Mouse (Mus musculus) myocyte (in vitro differentiated cells): ENCODE measurements at regions not wholly inside any gene's neighbourhood (a gene's known extent, or its start where the extent isn't known, plus 50 kb on each side); places are given as distances from the start of the nearest gene placed in this dataset.

Experiments
- E2F4 ChIP-seq: IDR thresholded peaks from one replicate; pipeline ENCODE4 v1.6.1; 2011; ENCODE audit warnings: mild to moderate bottlenecking, control low read depth, moderate library complexity; ENCODE audit not compliant: insufficient read depth
- MAX ChIP-seq: IDR thresholded peaks from one replicate; pipeline ENCODE4 v1.6.1; 2011; ENCODE audit warnings: low read depth, mild to moderate bottlenecking, control low read depth
- MYOD1 ChIP-seq, 3 experiments: IDR thresholded peaks; one replicate each; pipeline ENCODE4 v1.6.1; 2011; ENCODE audit warnings: control low read depth in 2 of 3, low read depth in 2 of 3, mild to moderate bottlenecking in 2 of 3, moderate library complexity in 1 of 3; ENCODE audit not compliant: insufficient read length in 2 of 3, control insufficient read depth in 1 of 3
- MYOG ChIP-seq, 3 experiments: IDR thresholded peaks; one replicate each; pipeline ENCODE4 v1.6.1; 2011; ENCODE audit warnings: control low read depth in 2 of 3, low read depth in 2 of 3, mild to moderate bottlenecking in 2 of 3; ENCODE audit not compliant: insufficient read length in 2 of 3, control insufficient read depth in 1 of 3, insufficient read depth in 1 of 3
- POLR2A ChIP-seq: IDR thresholded peaks from one replicate; pipeline ENCODE4 v1.6.1; 2011; ENCODE audit warnings: low read depth, mild to moderate bottlenecking, control low read depth, moderate library complexity; ENCODE audit not compliant: insufficient read length
- POLR2AphosphoS2 ChIP-seq: IDR thresholded peaks from one replicate; pipeline ENCODE4 v1.6.1; 2011; ENCODE audit warnings: low read depth, control low read depth; ENCODE audit not compliant: insufficient read length
- REST ChIP-seq: IDR thresholded peaks from one replicate; pipeline ENCODE4 v1.6.1; 2011; ENCODE audit warnings: mild to moderate bottlenecking, control low read depth, moderate library complexity; ENCODE audit not compliant: insufficient read depth, insufficient read length
- SRF ChIP-seq: IDR thresholded peaks from one replicate; pipeline ENCODE4 v1.6.1; 2011; ENCODE audit warnings: low read depth; ENCODE audit not compliant: control insufficient read depth, insufficient read length
- TCF12 ChIP-seq: IDR thresholded peaks from one replicate; pipeline ENCODE4 v1.6.1; 2011; ENCODE audit warnings: mild to moderate bottlenecking, control low read depth; ENCODE audit not compliant: poor library complexity, insufficient read depth, severe bottlenecking
- USF1 ChIP-seq: IDR thresholded peaks from one replicate; pipeline ENCODE4 v1.6.1; 2011; ENCODE audit warnings: low read depth, mild to moderate bottlenecking, control low read depth, moderate library complexity

- TF ChIP-seq TCF12: no peak
- TF ChIP-seq POLR2A: no peak
- no peak for TF ChIP-seq SRF
- TF ChIP-seq MYOG (IDR thresholded peaks at IDR 0.05; ENCODE audit: control insufficient read depth in 1 of 3, insufficient read depth in 1 of 3, insufficient read length in 2 of 3, low read depth in 2 of 3): no peak
- no peak for TF ChIP-seq USF1
- TF ChIP-seq E2F4: no peak
- TF ChIP-seq MAX: no peak
- no peak for TF ChIP-seq MYOD1 (IDR thresholded peaks at IDR 0.05; ENCODE audit: control insufficient read depth in 1 of 3, insufficient read length in 2 of 3, low read depth in 2 of 3)
- TF ChIP-seq POLR2AphosphoS2: no peak
- TF ChIP-seq REST: no peak
These were observed 296.3 kb downstream of the Matn1 start for GRCm38 (mm10) chr4:131240457-131240856.
